Mouse (Mus musculus): ENCODE measurements around the gene Olfr1555-ps1. TPM values are rescaled to one million over a fixed set of nuclear protein-coding genes. Genes with fewer than 3 reads are reported as not detected.

Olfr1555-ps1 gene
- not detected in 2 replicates for polyA plus RNA-seq (2012; rRNA removed)

DNA sequence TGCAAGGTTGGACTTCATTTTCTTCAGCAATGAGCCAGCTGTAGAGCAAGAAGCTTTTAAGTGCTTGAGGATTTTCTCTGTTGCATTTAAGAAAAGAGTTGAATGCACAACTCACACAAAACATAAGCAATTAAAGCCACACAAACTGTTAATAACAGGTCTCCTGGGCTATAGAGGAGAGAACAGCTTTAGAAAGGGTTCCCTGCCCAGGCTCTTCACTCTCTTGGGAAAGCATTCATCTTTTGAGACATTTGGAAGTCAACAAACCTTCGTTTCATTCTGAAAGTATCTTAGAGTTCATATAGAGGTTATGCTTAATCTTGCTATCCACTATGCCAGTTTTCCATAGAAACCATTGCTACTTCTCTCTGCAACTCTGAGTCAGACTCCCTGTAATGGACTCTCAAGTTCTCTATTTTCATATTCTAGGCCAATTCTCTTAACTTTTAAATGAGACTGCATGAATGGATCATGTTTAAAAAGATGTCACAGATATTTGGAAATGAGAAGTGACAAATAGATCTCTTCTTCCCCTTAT, at the start of gene Olfr1555-ps1:
Gene Olfr1555-ps1, minus strand, starts transcription at position 51 of the 538 bp plus-strand sequence.

GRCm38 (mm10) chr19:12200334-12200733, 30.4 kb upstream of the Olfr1555-ps1 start, which contains the start of gene Olfr1431:
Gene Olfr1431, plus strand, starts transcription at chr19:12200634.

GRCm38 (mm10) chr19:12123103-12123502, 46.8 kb downstream of the Olfr1555-ps1 start, which contains the start of gene Olfr76:
Gene Olfr76, minus strand, starts transcription at chr19:12123203.

GRCm38 (mm10) chr19:12115797-12116196, 54.1 kb downstream of the Olfr1555-ps1 start, which contains the start of gene Olfr1428:
Gene Olfr1428, minus strand, starts transcription at chr19:12115897.

Other genes with a start within 250 kb of the Olfr1555-ps1 start
- 11.2 and 12.4 TPM in 2 replicates for gene Osbp, start 204.2 kb downstream of the Olfr1555-ps1 start, polyA plus RNA-seq (2012; rRNA removed)
- gene Olfr1423, start 128.8 kb downstream of the Olfr1555-ps1 start, polyA plus RNA-seq (2012; rRNA removed) = not detected in 2 replicates
- not detected in 2 replicates for gene Olfr1424, start 107.4 kb downstream of the Olfr1555-ps1 start, polyA plus RNA-seq (2012; rRNA removed)
- not detected in 2 replicates for gene Olfr1425, start 92.4 kb downstream of the Olfr1555-ps1 start, polyA plus RNA-seq (2012; rRNA removed)
- gene Olfr1426, start 78.1 kb downstream of the Olfr1555-ps1 start, polyA plus RNA-seq (2012; rRNA removed) = not detected in 2 replicates
- not detected in 2 replicates for gene Olfr1427, start 66.8 kb downstream of the Olfr1555-ps1 start, polyA plus RNA-seq (2012; rRNA removed)
- gene Olfr1428, start 54.2 kb downstream of the Olfr1555-ps1 start, polyA plus RNA-seq (2012; rRNA removed) = not detected in 2 replicates
- gene Olfr76, start 46.9 kb downstream of the Olfr1555-ps1 start, polyA plus RNA-seq (2012; rRNA removed) = not detected in 2 replicates
- not detected in 2 replicates for gene Olfr1431, start 30.5 kb upstream of the Olfr1555-ps1 start, polyA plus RNA-seq (2012; rRNA removed)
- not detected in 2 replicates for gene Olfr1432, start 62.5 kb upstream of the Olfr1555-ps1 start, polyA plus RNA-seq (2012; rRNA removed)
- gene Olfr262, start 71.5 kb upstream of the Olfr1555-ps1 start, polyA plus RNA-seq (2012; rRNA removed) = not detected in 2 replicates
- gene Olfr235, start 90.9 kb upstream of the Olfr1555-ps1 start, polyA plus RNA-seq (2012; rRNA removed) = not detected in 2 replicates
- not detected in 2 replicates for gene Olfr1434, start 109.7 kb upstream of the Olfr1555-ps1 start, polyA plus RNA-seq (2012; rRNA removed)
- gene Olfr1436, start 129.0 kb upstream of the Olfr1555-ps1 start, polyA plus RNA-seq (2012; rRNA removed) = not detected in 2 replicates
- not detected in 2 replicates for gene Olfr1437, start 155.0 kb upstream of the Olfr1555-ps1 start, polyA plus RNA-seq (2012; rRNA removed)
- gene Olfr1438-ps1, start 165.8 kb upstream of the Olfr1555-ps1 start, polyA plus RNA-seq (2012; rRNA removed) = not detected in 2 replicates
- gene Olfr1440, start 217.2 kb upstream of the Olfr1555-ps1 start, polyA plus RNA-seq (2012; rRNA removed) = not detected in 2 replicates
- not detected in 2 replicates for gene Olfr1441, start 247.3 kb upstream of the Olfr1555-ps1 start, polyA plus RNA-seq (2012; rRNA removed)